Mouse (Mus musculus) CD4-positive, CD25-positive, alpha-beta regulatory T cell, adult 2 months (primary cell): ENCODE measurements at regions not wholly inside any gene's neighbourhood (a gene's known extent, or its start where the extent isn't known, plus 50 kb on each side); places are given as distances from the start of the nearest gene placed in this dataset.
"Not testable (repeated sequence)": the region's sequence is repeated elsewhere in the genome, so short reads cannot be mapped to it uniquely, and the experiment has no call there.

Experiments used
- DNase-seq: peaks from one replicate; pipeline ENCODE4 v3.0.0-alpha.2; 2012; ENCODE audit warnings: low read depth, low spot score

- DNase-seq = no peak
Observed at GRCm38 (mm10) chr3:82290373-82290772, 67.5 kb upstream of the Map9 start.

- no peak for DNase-seq
Observed at GRCm38 (mm10) chr3:82288996-82289395, 68.8 kb upstream of the Map9 start.

GRCm38 (mm10) chr3:82276977-82277714 lies 80.7 kb upstream of the Map9 start:
- no peak for DNase-seq

- no peak for DNase-seq
Observed at GRCm38 (mm10) chr3:82275822-82276203, 82.0 kb upstream of the Map9 start.

GRCm38 (mm10) chr3:82274945-82275821 lies 82.7 kb upstream of the Map9 start:
- no peak for DNase-seq

- DNase-seq = no peak
Observed at GRCm38 (mm10) chr3:82274196-82274937, 83.5 kb upstream of the Map9 start.

- DNase-seq = not testable (repeated sequence)
Observed at GRCm38 (mm10) chr3:82273511-82273910, 84.3 kb upstream of the Map9 start.

GRCm38 (mm10) chr3:82271965-82272364 lies 85.9 kb upstream of the Map9 start:
- no peak for DNase-seq

- no peak for DNase-seq
Observed at GRCm38 (mm10) chr3:82265941-82266340, 91.9 kb upstream of the Map9 start.

- DNase-seq = no peak
Observed at GRCm38 (mm10) chr3:82261976-82262375, 95.9 kb upstream of the Map9 start.

- no peak for DNase-seq
Observed at GRCm38 (mm10) chr3:82259986-82260652, 97.7 kb upstream of the Map9 start.

GRCm38 (mm10) chr3:82250796-82251261 lies 105.2 kb upstream of the Gucy1a1 start:
- DNase-seq = no peak

GRCm38 (mm10) chr3:82249968-82250795 lies 104.6 kb upstream of the Gucy1a1 start:
- DNase-seq = no peak

- no peak for DNase-seq
Observed at GRCm38 (mm10) chr3:82236377-82237057, 90.9 kb upstream of the Gucy1a1 start.

- DNase-seq = no peak
Observed at GRCm38 (mm10) chr3:82234306-82234705, 88.7 kb upstream of the Gucy1a1 start.

- no peak for DNase-seq
Observed at GRCm38 (mm10) chr3:82223379-82223778, 77.8 kb upstream of the Gucy1a1 start.

- DNase-seq = no peak
Observed at GRCm38 (mm10) chr3:82221924-82222323, 76.3 kb upstream of the Gucy1a1 start.

GRCm38 (mm10) chr3:82219192-82219885 lies 73.8 kb upstream of the Gucy1a1 start:
- not testable (repeated sequence) for DNase-seq
